Mouse (Mus musculus) granulocyte monocyte progenitor cell, adult 5-6 weeks (primary cell): Measurements from ENCODE around the gene Adamts7. TPM values are rescaled to one million over a fixed set of nuclear protein-coding genes. Genes with fewer than 3 reads are reported as not detected.
A peak's percentile ranks its signal among the peaks of the same experiment; 100 is the strongest.

Experiments
- ATAC-seq: replicated peaks from 2 replicates; pipeline ENCODE4 v1.8.0; 2016; ENCODE audit warnings: mild to moderate bottlenecking, moderate TSS enrichment, inconsistent platforms; ENCODE audit not compliant: poor library complexity, severe bottlenecking
- total RNA-seq, 2 experiments: library from RNA; stranded (forward) in 1 of 2; stranded (reverse) in 1 of 2; fragments of 200-712, 200-1000 nt in 1 of 2; fragments of >200 nt in 1 of 2; fragmentation: Nextera tagmentation in 1 of 2; gene quantifications; 2 replicates each; pipeline ENCODE4 v1.2.3; 2014 to 2017

Adamts7 gene
- total RNA-seq (2014; fragmentation: Nextera tagmentation) (2.4 TPM in 1 of 2 replicates, not detected in the other), total RNA-seq (2017) (0.21 TPM in 1 of 2 replicates, not detected in the other)

DNA sequence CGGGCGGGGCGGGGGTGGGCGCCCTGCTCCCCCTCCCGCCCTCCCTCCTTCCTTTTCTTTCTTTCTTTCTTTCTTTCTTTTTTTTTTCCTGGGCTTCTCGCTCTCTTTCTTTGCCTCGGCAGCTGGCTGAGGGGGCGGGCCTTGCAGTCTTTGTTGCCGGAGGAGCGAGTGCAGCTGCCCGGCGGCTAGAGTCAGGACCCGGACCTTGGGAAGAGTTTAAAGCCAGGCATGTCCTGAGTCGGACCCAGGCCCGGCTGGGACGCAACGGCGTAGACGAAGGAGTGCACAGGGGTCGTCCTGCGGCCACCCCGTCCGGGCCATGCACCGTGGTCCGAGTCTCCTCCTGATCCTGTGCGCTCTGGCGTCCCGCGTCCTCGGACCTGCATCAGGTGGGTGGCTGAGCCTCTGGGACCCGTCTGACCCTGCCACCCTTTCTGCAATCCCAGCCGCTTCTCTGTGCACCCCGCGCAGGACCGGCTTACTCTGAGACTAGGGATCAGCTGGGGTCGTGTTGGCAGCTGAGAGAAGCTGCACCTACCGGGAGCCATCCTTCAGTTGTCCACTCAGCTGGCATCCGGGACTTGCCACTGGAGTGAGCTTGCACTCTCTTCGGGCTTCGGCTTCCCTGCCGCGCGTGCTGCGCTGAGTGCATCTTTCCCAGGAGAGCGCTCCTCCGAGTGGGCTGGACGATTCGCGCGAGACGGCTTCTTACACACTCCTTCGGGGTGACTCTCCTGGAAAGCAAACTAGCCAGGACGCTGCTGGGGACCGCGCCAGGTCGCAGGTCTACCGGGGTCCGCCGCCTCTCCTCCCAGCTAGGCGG is at the start of gene Adamts7:
Adamts7 (plus strand) TSS at position 144 of the 823 bp plus-strand sequence.
- ATAC-seq = peak; percentile 47

DNA sequence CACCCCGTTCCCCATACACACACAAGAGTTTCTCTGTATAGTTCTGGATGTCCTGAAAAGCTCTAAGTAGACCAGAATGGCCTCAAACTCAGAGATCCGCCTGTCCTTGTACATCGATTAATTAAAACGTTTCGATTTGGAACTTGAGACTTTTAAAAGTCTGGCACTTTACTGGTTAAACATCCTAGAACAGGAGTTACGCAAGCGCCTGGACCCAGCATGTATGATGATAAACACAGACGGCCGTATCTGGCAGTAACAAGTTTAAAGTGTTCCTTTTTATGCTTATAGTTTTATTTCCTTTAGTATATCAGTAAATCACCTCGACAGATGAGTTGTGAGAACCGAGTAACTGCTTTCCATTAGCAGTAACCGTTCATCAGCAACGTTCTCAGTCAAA is 49.7 kb upstream of the Adamts7 start:
- no peak for ATAC-seq

DNA sequence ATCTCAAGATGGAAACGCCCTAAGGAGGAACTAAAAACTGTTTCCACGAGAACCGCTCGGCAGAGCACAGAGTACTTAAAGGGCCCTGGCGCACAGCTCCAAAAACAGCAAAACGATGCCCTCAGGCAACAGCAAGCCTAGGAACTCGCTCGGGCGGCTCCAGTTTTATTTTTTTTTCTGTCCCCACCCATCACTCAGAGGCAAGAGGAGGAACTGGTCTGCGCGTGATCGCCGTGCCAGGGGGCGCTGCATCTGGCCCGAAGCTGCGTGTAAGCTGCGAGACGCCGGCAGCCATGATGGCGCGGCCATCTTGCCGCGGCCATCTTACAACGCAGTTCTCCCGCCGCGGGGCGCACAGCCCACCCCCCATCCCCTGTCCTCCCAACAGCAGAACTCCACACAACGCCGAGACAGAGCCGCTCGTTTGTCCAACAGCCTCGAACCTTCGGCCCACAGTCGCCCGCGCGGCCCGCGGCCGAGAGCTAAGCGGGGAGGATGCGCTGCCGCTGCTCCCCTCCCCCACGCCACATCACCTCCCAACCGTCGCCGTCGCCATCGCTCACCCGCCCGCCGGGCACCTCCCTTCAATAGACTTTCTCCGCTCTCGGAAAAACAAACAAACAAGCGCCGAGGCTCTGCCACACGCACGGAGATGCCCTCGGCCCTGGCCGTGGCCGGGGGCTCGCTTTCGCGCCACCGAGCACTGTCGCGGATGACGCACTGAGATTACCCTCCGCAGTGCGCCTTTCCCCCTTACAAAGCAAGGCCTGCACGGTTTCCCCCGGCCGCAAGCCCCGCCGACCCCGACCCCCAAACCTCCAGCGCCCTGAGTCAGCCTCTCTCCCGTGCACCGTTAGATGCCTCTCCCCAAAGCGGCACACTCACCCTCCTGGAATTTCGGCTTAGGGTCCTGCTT is 49.0 kb upstream of the Adamts7 start:
- ATAC-seq = peak; percentile 74

DNA sequence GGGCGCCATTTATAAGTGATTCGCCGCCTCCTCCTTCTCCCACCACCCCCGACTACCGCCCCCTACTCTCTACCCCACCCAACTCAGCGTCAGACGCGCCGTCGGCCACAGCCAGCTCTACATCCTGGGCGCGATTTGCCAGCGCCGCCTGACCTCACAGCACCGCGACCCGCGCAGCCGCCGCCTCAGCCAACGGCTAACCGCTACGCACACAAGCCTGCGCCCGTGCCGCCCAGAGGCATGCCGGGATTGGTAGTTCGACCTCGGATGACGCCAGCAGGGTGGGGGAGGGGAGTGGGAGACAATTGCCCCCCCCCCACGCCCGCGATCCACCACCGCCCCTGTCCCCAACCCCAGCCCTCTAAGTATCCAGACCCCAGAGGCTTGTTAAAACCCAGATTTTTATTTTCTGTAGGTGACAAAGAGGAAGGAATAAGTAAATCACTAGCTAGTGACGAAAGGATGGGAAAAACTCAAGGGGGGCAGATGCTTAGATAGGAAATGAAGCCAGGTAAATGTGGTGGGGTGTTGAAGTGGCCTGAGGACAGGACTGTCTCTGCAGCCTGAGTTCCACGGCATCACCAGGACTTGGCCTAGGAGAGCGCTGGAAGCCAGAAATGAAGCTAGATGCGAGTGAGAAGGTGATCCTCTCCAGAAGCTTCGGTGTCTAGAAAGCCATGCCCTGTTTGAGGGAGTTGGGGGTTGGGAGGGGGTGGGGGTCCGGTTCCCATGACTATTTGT is 48.1 kb upstream of the Adamts7 start, which contains the start of gene Morf4l1:
Morf4l1 (minus strand) TSS at position 208 of the 741 bp plus-strand sequence.
- ATAC-seq = peak; percentile 83

DNA sequence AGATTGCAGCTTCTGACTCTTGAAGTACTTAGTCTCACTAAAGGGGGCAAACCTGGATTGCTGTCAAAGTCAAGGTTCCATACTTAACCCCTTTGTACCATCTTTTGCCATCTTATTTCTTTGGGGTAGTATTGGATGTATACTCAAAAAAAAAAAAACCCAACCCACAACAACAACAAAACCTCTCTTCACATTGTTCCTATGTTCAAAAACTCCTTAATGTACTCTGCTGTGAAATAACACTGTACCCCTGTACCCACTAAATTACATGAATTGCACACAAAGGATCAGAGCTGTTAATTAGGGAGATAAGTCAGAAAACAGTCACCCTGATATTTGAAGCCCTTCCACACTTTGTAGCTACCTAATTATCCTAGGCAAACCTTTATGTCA is 47.6 kb upstream of the Adamts7 start:
- no peak for ATAC-seq

DNA sequence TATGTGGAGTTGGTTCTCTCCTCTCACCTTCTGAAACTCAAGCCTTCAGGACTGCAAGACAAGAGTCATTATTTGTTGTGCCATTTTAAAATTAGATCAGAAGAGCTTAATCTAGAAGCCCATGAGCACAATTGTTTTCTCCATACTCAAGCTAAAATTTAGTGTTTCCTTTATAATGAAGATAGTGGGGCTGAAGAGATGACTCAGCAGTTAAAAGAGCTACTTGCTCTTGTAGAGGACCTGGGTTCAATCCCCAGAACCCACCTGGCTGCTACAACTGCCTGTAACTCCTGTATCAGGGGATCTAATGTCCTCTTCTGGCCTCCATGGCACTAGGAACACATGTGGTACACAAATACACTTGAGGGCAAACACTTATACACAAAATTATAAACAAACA is 45.6 kb upstream of the Adamts7 start:
- ATAC-seq = no peak

DNA sequence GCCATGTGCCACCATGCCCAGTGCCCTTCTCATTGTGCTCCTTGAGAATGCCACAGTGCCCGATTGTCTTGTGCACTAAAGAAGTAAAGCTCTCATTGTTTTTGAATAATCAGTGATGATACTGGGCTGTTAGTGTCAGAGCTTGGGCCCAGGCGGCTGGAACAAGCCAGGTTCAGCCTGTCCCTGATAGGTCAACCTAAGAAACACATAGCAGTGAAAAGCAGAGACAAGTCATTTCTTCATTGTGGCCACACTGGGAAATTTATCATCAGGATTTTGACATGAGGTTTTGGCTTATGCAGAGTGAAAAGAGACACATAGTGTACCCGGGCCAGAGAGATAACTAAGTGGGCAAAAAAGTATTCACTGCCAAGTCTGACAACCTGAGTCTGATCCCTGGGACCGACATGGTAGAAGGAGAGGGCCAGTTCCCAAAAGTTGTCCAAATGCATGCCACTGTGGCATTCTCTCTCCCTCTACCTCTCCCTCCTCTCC is 40.6 kb upstream of the Adamts7 start:
- ATAC-seq = no peak

DNA sequence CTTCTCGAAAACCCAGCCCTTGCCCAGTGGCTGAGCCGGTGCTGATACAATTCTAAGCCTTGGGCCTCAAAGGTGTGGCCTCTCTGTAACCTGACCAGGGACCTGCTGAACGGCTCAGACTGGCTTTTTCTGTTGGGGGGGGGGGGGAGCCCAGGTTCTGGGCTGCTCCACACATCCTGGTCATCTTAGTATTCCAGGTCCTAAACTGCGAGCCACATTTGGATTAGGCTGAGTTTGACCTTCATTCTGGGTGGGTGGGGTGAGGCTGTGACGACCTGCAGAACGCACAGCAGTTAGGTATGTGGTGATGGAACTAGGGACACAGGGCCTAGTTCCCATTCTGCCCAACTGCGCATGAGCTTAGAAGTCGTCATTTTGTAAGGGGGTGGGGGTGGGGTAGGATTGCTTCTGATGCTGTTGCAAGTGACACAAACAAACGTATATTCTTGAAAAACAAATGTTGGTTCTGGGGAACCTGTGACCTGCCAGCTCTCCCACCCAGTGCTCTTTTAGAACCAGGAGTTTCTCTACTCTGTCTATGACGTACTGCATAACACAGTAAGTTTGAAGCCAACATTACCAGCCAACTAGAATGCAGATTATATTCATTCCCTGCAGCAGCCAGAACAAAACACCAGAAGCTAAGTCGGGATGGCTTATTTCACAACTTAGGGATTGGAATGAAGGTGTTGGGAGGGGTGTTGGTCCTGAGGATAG is 38.6 kb upstream of the Adamts7 start:
- no peak for ATAC-seq

DNA sequence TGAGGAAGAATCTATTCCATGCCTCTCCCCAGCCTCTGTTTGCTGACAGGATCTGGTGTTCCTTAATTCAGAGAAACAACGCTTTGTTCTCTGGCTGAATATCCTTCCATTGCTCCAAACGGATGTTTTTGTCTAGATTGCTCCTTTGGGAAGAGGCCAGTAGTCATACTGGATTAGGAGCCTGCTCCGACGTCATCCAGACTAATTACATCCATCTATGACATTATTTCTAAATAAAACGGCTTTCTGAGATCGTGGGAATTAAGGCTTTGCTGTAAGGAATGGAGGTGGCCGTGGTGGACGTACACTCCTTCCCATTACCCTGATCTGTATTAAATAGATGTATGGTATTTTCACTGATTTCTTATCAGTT is 38.0 kb upstream of the Adamts7 start:
- ATAC-seq = no peak

DNA sequence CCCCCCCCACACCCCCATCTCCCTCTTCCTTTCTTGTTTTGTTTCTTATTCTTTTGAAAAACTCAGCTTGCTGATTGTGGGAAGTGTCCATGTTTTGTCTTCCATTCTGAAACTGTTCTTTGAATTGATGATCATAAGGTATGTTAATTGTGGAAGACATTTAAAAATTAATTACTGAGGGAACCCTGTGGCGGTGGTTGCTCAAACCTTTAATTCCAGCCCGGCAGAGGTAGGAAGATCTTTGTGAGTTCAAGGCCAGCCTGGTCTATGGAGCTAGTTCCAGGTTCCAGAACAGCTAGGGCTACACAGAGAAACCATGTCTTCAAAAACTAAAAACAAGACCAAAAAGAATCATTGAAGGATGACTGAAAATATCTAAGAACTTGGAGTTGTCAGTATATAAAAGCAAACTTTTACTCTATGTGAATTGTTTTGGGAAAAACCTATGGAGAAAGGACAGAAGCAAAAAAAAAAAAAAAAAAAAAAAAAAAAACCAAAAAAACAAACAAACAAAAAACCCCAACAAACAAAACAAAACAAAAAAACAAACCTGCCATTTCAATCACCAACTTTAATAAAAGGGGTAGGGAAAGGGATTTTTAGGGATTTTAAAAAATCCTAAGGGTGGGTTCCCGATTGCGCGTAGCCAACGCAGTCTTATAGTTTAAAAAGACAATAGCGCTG is 37.3 kb upstream of the Adamts7 start:
- no peak for ATAC-seq

DNA sequence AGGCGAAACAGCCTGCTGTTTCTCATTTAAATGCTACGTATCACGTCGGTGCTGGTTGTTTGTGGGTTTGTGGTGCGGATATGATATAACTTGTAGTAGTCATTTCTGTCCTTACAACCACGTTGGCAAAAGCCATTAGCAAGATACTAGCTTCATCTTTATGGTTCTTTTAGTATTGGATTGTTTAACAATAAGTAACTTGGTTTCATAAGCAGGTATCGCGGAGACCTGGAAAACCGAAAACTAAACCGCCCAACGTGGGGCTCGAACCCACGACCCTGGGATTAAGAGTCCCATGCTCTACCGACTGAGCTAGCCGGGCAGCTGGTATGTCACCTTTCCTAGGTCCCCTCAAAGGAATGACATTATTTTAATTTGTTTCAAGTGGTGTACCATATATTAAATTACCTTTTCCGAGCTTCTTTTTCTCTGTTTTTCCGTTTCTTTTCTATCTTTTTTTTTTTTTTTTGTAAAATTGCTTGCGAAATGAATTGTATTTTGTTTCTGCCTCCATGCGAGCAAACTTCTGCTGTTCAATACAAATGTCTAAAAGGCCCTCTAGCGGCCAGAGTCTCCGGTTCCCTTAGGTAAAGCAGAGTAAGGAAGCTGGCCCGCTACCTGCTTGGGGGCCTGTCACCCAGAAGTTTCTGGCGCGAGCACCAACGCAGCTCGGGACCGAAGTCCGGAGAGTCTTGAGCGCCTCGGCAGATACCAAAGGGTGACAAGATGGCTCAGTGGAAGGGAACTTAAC is 36.4 kb upstream of the Adamts7 start:
- peak; percentile 86 for ATAC-seq

DNA sequence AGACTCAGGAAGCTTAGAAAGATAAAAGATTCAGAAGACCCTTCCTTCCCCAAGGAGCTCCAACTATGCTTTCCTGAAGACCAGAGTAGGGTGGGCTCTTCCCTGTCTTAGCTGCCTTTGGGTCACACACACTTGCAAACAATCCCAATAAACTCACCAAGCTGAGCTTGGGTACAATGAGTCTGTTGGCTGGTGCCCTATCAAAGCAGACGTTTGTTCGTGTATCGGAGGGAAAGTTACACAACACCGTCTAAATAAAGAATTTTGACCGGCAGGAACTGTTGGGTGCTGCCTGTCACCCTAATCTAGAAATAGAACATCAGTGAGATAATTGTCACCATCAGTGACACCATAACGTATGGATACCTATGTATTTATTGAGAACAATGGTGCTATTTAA is 35.7 kb upstream of the Adamts7 start:
- ATAC-seq = peak; percentile 42

DNA sequence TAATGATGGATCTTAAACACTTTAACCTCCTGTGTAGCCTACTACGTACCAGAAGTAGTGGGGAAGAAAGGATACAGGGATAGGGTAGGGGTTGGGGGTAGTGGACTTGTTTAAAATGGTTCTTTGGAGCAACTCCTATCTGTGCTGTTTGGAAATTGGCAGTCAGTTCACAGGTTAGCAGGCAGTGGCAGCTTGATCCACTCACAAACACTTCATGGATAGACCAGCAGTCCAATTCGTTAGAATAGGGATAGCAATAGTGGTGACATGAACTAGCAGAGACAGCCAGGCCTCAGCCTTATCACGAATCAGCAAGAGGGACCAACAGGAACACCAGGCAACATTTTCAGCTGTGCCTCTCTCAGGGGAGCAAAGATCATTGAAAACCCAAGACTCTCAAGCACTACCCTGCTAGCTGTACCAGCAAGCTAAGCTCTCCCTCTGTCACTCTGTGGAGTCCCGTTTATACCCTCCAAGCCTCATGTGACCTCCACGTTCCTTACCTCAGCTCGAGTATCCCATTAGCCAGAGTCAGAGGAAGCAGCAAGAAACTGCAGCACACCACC is 34.1 kb upstream of the Adamts7 start:
- ATAC-seq = no peak

DNA sequence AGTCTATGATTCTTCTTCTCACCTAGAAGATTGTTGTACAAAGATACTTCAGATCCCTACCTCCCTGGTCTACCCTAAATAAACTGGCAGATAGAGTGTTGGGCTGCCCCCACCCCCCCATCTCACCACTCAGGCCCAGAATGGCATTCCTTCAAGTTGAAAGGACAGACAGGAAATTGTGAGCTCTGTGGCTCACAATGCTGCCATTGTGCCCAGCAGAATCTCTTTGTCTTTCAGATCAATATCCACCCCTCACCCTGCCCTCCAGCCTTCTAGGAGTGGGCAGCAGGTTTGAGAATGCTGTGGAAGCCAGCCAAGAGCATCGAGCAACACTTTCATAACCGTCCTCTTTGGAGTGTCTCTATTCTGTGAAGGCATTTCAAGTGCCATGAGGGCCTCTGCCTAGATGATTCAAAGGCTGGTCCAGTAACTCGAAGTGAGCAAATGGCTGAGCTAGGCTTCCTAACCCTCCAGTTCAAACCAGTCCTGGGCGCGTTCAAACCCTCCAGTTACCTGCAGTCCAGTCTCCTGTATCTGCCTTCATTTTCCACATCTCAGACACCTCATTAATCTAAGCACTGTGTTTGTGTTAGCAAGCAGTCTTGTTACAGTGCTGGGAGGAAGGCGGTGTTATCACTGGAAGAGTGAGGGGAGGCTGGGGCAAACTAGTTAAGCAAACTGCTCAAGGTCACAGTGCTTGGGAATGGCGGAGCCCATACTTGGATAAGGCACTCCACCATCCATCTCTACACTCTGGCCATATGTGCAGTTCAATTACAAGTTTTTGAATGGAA is 29.1 kb upstream of the Adamts7 start:
- ATAC-seq = no peak

DNA sequence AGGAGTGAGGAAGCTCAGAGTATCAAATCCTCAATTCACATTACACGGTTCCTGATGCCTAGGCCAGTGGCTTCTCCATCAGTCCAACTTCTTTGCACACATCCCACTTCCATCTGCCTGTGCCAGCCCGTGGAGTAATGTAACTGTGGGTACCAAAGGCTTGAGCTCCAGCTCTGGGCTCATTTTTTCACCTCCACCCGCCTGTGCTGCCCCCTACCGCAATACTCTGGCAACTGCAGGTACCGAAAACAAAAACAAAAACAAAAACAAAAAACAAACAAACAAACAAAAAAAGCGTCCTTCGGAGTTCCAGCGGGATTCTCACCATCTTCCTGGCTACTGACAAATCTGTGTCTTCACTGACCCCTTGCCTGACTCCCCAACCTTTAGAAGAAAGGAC is 27.4 kb upstream of the Adamts7 start:
- no peak for ATAC-seq

DNA sequence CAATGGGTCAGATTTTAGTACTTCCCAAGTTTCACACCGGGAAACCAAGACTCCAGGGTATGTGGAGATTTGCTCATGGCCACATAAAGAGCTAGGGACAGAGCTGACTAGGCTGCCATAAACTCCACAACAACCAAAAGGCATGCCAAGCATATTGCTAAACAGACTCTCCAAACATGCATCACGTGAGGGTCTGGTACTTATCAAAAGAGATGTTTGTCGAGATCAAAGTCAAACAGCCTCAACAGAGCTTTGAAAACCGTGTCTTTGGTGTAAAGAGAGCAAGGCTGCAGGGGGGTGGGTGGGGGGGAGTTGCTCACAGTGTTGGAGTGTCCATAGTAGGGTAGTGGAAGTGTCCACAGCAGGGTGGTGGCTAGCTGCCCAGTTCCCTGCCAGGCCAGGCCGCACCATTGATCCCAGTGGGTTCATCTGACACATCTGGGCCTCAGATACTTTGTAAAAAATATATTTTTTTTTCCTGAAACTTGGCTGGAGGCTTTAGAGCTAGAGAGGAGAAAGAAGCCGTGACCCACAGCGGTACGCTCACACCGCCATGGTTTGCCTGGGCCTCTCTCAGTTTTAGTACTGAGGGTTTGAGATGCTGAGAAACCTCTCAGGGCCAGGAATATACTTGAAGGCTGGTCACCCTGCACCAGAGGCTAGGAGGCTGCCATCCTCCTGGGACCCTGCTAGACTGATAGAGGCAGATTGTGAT is 26.7 kb upstream of the Adamts7 start:
- no peak for ATAC-seq

DNA sequence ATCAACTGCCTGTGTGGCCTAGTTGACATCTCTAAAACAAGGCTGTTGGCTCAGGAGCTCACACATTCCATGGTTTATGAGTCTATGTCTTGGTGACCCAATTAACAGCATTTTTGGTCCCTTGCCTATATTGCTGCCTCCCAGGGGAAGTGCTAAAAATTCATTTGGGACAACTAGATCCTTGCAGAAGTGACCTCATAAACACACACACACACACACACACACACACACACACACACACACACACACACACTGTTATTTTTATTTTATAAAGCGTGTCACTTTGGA is 26.2 kb upstream of the Adamts7 start:
- no peak for ATAC-seq
